Mouse (Mus musculus): ENCODE measurements around the gene Pde8b.

DNA sequence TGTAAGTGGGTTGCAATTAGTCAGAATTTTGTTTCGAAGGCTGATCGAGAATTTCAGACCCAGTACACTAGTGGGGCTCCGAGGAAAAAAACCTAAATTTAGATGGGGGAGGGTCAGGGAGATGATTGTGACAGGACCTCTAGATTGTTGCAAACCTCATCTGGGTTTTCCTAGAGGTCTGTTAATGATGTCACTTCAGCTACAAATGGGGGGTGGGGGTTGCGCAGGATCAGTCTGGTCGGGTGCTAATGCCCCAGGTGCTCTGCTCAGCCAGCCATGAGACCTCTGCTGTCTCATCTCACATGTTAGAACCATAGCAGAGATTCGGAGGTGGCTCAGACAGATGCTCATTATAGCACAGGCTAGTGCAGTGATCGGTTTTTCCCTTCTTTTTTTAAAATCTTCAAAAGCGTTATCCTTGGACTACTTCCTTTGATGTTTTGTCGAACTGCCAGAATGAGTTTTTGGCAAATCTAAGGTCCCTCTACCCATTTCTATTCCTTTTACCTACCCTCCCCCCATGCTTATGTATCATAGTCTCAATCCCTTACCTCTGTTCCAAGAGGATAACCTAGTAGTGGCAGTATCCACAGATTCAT is 209.9 kb downstream of the Pde8b start:
- no peak for TF ChIP-seq CTCF (IDR thresholded peaks at IDR 0.05; ENCODE audit: control insufficient read depth, insufficient read depth, insufficient read length)
- TF ChIP-seq MYOD1 (IDR thresholded peaks at IDR 0.05; ENCODE audit: control insufficient read depth, insufficient read length, low read depth): no peak
- TF ChIP-seq CEBPB (IDR thresholded peaks at IDR 0.05; ENCODE audit: low read depth): no peak
- no peak for TF ChIP-seq MAX (IDR thresholded peaks at IDR 0.05)
- no peak for TF ChIP-seq USF1 (IDR thresholded peaks at IDR 0.05; ENCODE audit: low read depth)
- TF ChIP-seq MYOG (IDR thresholded peaks at IDR 0.05; ENCODE audit: control insufficient read depth, extremely low read depth, insufficient read length): no peak
- no peak for TF ChIP-seq FOSL1 (IDR thresholded peaks at IDR 0.05; ENCODE audit: insufficient read depth, low read length, poor library complexity, severe bottlenecking)

Data from C2C12 (cell line).